Mouse (Mus musculus): ENCODE measurements at regions not wholly inside any gene's neighbourhood (a gene's known extent, or its start where the extent isn't known, plus 50 kb on each side); places are given as distances from the start of the nearest gene placed in this dataset.
A peak's percentile ranks its signal among the peaks of the same experiment; 100 is the strongest.

- WGBS, result 33% methylated on average over 1 of the region's 1 CpGs
- no peak for DNase-seq (ENCODE audit: extremely low read depth, low read depth, low spot score)
- Histone ChIP-seq H3K36me3 (ENCODE audit: control insufficient read depth, insufficient read depth, low read length) (no peaks in the 10 kb centered on the region), H3K9ac (ENCODE audit: low read depth, low read length) (no peak overlapping the region), H3K4me3 (ENCODE audit: insufficient read depth, low read depth, low read length) (no peak overlapping the region), H3K79me2 (ENCODE audit: control insufficient read depth, insufficient read depth, low read length) (no peaks in the 10 kb centered on the region), H3K4me1 (ENCODE audit: control insufficient read depth, insufficient read depth, low read length) (no peaks in the 10 kb centered on the region), H3K27me3 (ENCODE audit: control insufficient read depth, insufficient read depth, low read length) (no peaks in the 10 kb centered on the region), H3K27ac (replicated peaks; ENCODE audit: insufficient read depth, low read depth, low read length) (no peak overlapping the region)
- TF ChIP-seq POLR2A (IDR thresholded peaks at IDR 0.05; ENCODE audit: extremely low read depth, insufficient read depth, low read length) (no peak), CTCF (IDR thresholded peaks at IDR 0.05; ENCODE audit: low read depth, low read length) (no peak)
Observed at GRCm38 (mm10) chr2:82828222-82828621, 115.2 kb upstream of the Fsip2 start.

DNA sequence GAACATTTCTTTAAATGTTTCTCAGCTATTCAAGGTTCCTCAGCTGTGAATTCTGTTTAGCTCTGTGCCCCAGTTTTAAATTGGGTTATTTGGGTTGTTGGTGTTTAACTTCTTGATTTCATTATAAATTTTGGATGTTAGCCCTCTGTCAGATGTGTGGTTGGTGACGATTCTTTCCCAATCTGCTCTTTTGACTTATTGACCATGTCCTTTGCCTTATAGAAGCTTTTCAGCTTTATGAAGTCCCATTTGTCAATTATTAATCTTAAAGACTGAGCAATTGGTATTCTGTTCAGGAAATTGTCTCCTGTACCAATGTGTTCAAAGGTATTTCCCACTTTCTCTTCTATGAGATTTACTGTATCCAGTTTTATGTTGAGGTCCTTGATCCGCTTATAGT lies 103.6 kb upstream of the Fsip2 start:
- Histone ChIP-seq H3K4me1 (ENCODE audit: control insufficient read depth, insufficient read depth, low read length) (no peaks in the 10 kb centered on the region), H3K27ac (replicated peaks; ENCODE audit: insufficient read depth, low read depth, low read length) (no peak overlapping the region), H3K27me3 (ENCODE audit: control insufficient read depth, insufficient read depth, low read length) (no peaks in the 10 kb centered on the region), H3K4me3 (ENCODE audit: insufficient read depth, low read depth, low read length) (no peak overlapping the region), H3K79me2 (ENCODE audit: control insufficient read depth, insufficient read depth, low read length) (no peaks in the 10 kb centered on the region), H3K36me3 (ENCODE audit: control insufficient read depth, insufficient read depth, low read length) (no peaks in the 10 kb centered on the region), H3K9ac (ENCODE audit: low read depth, low read length) (no peak overlapping the region)
- DNase-seq (ENCODE audit: extremely low read depth, low read depth, low spot score), result peak; percentile 67
- TF ChIP-seq POLR2A (IDR thresholded peaks at IDR 0.05; ENCODE audit: extremely low read depth, insufficient read depth, low read length) (no peak), CTCF (IDR thresholded peaks at IDR 0.05; ENCODE audit: low read depth, low read length) (no peak)
- 50% methylated on average over 2 of the region's 2 CpGs for WGBS

DNA sequence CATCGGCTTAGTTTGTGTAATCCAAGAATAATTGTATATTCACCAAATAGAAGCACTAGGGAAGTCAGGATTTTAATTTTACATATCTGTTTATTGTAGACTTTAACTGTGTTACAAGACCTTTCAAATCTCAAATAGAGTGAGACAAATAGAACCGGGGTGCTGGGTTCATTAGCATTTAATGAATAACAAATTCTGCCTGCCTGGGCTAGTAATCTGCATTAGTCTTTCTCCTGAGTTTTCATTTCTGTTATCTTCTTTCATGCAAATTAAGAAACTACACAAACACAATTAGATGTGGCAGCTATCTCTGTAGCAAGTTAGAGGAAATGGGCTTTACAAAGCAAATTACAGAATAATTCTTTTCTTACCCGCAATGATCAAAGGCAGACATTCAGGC lies 96.2 kb upstream of the Fsip2 start:
- Histone ChIP-seq H3K79me2 (ENCODE audit: control insufficient read depth, insufficient read depth, low read length) (no peaks in the 10 kb centered on the region), H3K27me3 (ENCODE audit: control insufficient read depth, insufficient read depth, low read length) (no peaks in the 10 kb centered on the region), H3K4me1 (ENCODE audit: control insufficient read depth, insufficient read depth, low read length) (no peaks in the 10 kb centered on the region), H3K36me3 (ENCODE audit: control insufficient read depth, insufficient read depth, low read length) (no peaks in the 10 kb centered on the region), H3K9ac (ENCODE audit: low read depth, low read length) (no peak overlapping the region), H3K4me3 (ENCODE audit: insufficient read depth, low read depth, low read length) (no peak overlapping the region), H3K27ac (replicated peaks; ENCODE audit: insufficient read depth, low read depth, low read length) (no peak overlapping the region)
- TF ChIP-seq CTCF (IDR thresholded peaks at IDR 0.05; ENCODE audit: low read depth, low read length) (no peak), POLR2A (IDR thresholded peaks at IDR 0.05; ENCODE audit: extremely low read depth, insufficient read depth, low read length) (no peak)
- WGBS, result 66% methylated on average over 3 of the region's 3 CpGs
- DNase-seq (ENCODE audit: extremely low read depth, low read depth, low spot score), result no peak

DNA sequence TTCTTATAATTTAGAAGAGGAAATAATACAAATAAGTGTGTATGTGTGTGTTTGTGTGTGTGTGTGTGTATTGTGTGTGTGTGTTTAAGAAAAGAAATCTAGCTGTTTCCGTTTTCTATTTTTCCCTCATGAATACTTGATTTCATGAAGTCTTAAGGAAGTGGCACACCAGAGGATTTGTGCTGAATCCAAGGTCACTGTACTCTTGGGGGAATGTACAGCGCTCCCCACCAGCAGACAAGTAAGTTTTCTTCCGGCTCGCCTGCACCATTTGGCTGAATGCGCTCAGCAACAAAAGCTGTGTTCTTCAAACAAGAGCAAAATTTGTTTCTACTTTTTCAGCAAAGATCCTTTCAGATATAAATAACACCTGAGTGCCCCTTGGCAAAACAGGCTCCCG lies 95.7 kb upstream of the Fsip2 start:
- DNase-seq (ENCODE audit: extremely low read depth, low read depth, low spot score), result no peak
- Histone ChIP-seq H3K9ac (ENCODE audit: low read depth, low read length) (no peak overlapping the region), H3K27me3 (ENCODE audit: control insufficient read depth, insufficient read depth, low read length) (no peaks in the 10 kb centered on the region), H3K79me2 (ENCODE audit: control insufficient read depth, insufficient read depth, low read length) (no peaks in the 10 kb centered on the region), H3K27ac (replicated peaks; ENCODE audit: insufficient read depth, low read depth, low read length) (no peak overlapping the region), H3K4me1 (ENCODE audit: control insufficient read depth, insufficient read depth, low read length) (no peaks in the 10 kb centered on the region), H3K36me3 (ENCODE audit: control insufficient read depth, insufficient read depth, low read length) (no peaks in the 10 kb centered on the region), H3K4me3 (ENCODE audit: insufficient read depth, low read depth, low read length) (no peak overlapping the region)
- TF ChIP-seq POLR2A (IDR thresholded peaks at IDR 0.05; ENCODE audit: extremely low read depth, insufficient read depth, low read length) (no peak), CTCF (IDR thresholded peaks at IDR 0.05; ENCODE audit: low read depth, low read length) (no peak)
- WGBS, result 76% methylated on average over 6 of the region's 6 CpGs

Data from liver, adult 2 months (tissue).